Comparison of ENCODE assay signal across 16 mouse cellular contexts in the genomic region with DNA sequence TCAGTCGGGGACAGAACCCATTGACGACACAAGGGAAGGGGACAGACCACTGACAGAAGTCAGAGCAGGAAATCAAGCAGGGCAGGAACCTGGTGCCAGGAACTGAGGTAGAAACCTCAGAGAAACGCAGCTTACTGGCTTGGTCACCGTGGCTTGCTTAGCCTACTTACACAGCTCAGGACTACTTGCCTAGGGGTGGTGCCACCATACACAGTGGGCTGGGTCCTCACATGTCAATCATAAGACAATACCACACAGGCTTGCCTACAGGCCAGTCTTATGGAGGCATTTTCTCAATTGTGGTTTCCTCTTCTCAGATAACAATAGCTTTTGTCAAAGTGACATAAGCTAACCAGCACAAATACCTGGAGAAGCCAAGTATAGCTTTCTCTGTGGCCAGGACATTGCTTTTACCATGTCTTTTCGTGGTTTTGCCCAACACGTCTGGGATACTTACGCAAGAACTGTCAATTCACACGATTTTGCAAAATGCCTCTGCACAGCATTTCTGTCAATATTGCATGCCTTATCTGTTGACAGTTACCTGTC. TPM values are rescaled to one million over a fixed set of nuclear protein-coding genes. Genes with fewer than 3 reads are reported as not detected.
"Had no signal": no experiment of that assay in that cellular context is flagged by ENCODE, and none has a peak within 500 bp of the region (broad histone marks: within the 10 kb centered on the region; RNA-seq: fewer than 3 reads in every experiment).

No protein-coding gene starts in this region.

- H3K27ac ChIP-seq: kidney, embryonic 15.5 days; limb, embryonic 13.5 days; liver, embryonic 13.5 days; midbrain, embryonic 12.5 days; stomach, embryonic 15.5 days had no signal

- H3K4me3 ChIP-seq: kidney, embryonic 15.5 days; limb, embryonic 13.5 days; liver, embryonic 13.5 days; midbrain, embryonic 12.5 days; stomach, embryonic 15.5 days had no signal

- H3K9ac ChIP-seq: kidney, embryonic 15.5 days; limb, embryonic 13.5 days; liver, embryonic 13.5 days; midbrain, embryonic 12.5 days; stomach, embryonic 15.5 days had no signal

- DNase-seq: kidney, adult 2 months; kidney, postnatal 36 days; layer of hippocampus, adult 9-11 months; layer of hippocampus, postnatal 36 days; left cerebral cortex, postnatal 4 days; liver, embryonic 13.5 days; lung, adult 18-20 months; right cerebral cortex, postnatal 14 days; thymus, adult 18-20 months; thymus, postnatal 14 days had no signal

- H3K9me3 ChIP-seq: kidney, embryonic 15.5 days; limb, embryonic 13.5 days; liver, embryonic 13.5 days; midbrain, embryonic 12.5 days; stomach, embryonic 15.5 days had no signal

- H3K4me2 ChIP-seq: kidney, embryonic 15.5 days; limb, embryonic 13.5 days; liver, embryonic 13.5 days; midbrain, embryonic 12.5 days; stomach, embryonic 15.5 days had no signal

- H3K4me1 ChIP-seq: liver, embryonic 13.5 days had no signal

- H3K36me3 ChIP-seq: kidney, embryonic 15.5 days; limb, embryonic 13.5 days; liver, embryonic 13.5 days; midbrain, embryonic 12.5 days; stomach, embryonic 15.5 days had no signal

RNA-seq across cellular contexts. Expression of a gene that starts 3.8 kb away (rescaled TPM):
- total RNA-seq: layer of hippocampus, adult 18-20 months; layer of hippocampus, postnatal 36 days had no signal
- polyA plus RNA-seq: kidney, embryonic 15.5 days; liver, embryonic 13.5 days; lung, embryonic 16.5 days; midbrain, embryonic 12.5 days had no signal

RNA-seq across cellular contexts. Expression of a gene that starts 7.3 kb away (rescaled TPM):
- total RNA-seq: layer of hippocampus, adult 18-20 months had no signal
